Mouse (Mus musculus): Measurements from ENCODE around the gene Atp8b5. TPM values are rescaled to one million over a fixed set of nuclear protein-coding genes. Genes with fewer than 3 reads are reported as not detected.

The Atp8b5 gene
- polyA plus RNA-seq, 1 experiment from 2014 or later: 0.74 TPM

- 67% methylated on average over 9 of the region's 9 CpGs for WGBS
- Histone ChIP-seq H3K9ac (no peak overlapping the region; the same call in 1 of the 2 replicates), H3K4me1 (replicated peaks) (0 out of 2 replicates have a peak, but pooled peaks cover 8% of the 10 kb centered on the region), H3K27me3 (peaks cover 21% of the 10 kb centered on the region), H3K9me3 (no peaks in the 10 kb centered on the region), H3K4me3 (no peak overlapping the region), H3K27ac (replicated peaks) (no peak overlapping the region), H3K4me2 (no peak overlapping the region), H3K36me3 (peaks cover 69% of the 10 kb centered on the region)
- ATAC-seq (ENCODE audit: low FRiP score, low read depth): peak; percentile 27
Observed at GRCm38 (mm10) chr4:43419801-43420281, 152.9 kb downstream of the Atp8b5 start.

DNA sequence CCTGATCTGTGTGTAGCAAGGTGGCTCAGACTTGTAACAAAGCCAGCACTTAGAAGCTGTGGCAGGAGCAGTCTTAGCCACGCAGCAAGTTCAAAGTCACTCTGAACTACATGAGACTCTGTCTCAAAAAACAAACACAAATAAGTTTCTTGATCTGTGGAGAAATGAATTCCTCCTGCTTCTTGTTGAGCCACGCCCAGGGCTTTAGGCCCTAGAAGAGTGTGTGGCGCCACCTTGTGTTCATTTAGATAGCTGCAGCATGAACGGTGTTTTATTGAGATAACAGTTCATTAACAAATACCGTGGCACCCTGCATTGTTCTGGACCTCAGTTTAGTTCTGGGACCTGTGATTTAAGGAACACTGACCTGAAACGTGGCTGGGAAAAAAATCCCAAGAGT, 153.3 kb downstream of the Atp8b5 start:
- H3K27ac ChIP-seq (replicated peaks): no peak overlapping the region

DNA sequence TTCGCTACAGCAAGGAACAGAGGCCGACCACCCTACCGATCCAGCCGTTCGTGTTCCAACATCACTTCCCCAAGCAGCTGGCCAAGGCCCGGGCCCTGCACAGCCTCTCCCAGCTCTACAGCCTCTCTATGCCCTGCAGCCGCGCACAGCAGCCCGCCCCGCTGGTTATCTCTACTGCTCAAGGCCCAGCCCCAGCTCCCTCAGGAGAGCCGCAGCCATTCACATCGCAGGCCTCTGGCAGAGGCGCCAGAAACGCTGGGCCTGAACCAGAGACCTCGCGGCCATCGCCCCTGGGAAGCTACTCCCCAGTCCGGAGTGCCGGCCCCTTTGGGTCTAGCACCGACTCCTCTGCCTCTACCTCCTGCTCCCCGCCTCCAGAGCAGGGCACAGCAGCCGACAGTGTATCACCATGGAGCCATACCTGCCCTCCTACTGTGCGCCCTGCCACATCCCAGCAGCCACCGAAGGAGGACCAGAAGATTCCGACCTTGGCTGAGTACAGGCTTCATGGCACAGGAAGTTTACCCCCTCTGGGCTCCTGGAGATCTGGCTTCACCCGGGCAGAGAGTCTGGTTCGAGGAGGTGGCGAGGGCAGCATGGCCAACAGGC, 154.8 kb downstream of the Atp8b5 start:
- Histone ChIP-seq H3K4me2 (no peak overlapping the region), H3K9me3 (no peaks in the 10 kb centered on the region), H3K36me3 (peaks cover 70% of the 10 kb centered on the region), H3K27ac (replicated peaks) (no peak overlapping the region), H3K27me3 (peaks cover 21% of the 10 kb centered on the region), H3K4me3 (no peak overlapping the region), H3K4me1 (replicated peaks) (0 out of 2 replicates have a peak, but pooled peaks cover 8% of the 10 kb centered on the region), H3K9ac (no peak overlapping the region)
- no peak for ATAC-seq (ENCODE audit: low FRiP score, low read depth)
- 78% methylated on average over 28 of the region's 28 CpGs for WGBS

More for the DNA sequence above, 153.3 kb downstream of the Atp8b5 start:
- H3K9me3 ChIP-seq: no peaks in the 10 kb centered on the region
- H3K4me2 ChIP-seq: no peak overlapping the region
- no peak for ATAC-seq (ENCODE audit: low FRiP score, low read depth)
- no peak overlapping the region; the same call in 1 of the 2 replicates for H3K9ac ChIP-seq
- no peak overlapping the region for H3K4me3 ChIP-seq
- peaks cover 70% of the 10 kb centered on the region for H3K36me3 ChIP-seq
- H3K27me3 ChIP-seq: peaks cover 21% of the 10 kb centered on the region
- 0 out of 2 replicates have a peak, but pooled peaks cover 8% of the 10 kb centered on the region for H3K4me1 ChIP-seq (replicated peaks)
- WGBS: 7% methylated on average over 6 of the region's 6 CpGs

Other genes with a start within 250 kb of the Atp8b5 start
- gene Pigo, start 241.3 kb upstream of the Atp8b5 start, polyA plus RNA-seq (2015; fragmentation: Nextera tagmentation; extraction: Ambion mirVana): 28.9 and 29.6 TPM in 2 replicates
- 227 and 236 TPM in 2 replicates for gene Stoml2, start 235.4 kb upstream of the Atp8b5 start, polyA plus RNA-seq (2015; fragmentation: Nextera tagmentation; extraction: Ambion mirVana)
- gene Fam214b, start 220.9 kb upstream of the Atp8b5 start, polyA plus RNA-seq (2015; fragmentation: Nextera tagmentation; extraction: Ambion mirVana): 37.5 and 38.9 TPM in 2 replicates
- gene Unc13b, start 208.2 kb upstream of the Atp8b5 start, polyA plus RNA-seq (2015; fragmentation: Nextera tagmentation; extraction: Ambion mirVana): 16.1 and 19.2 TPM in 2 replicates
- 88.8 and 99.5 TPM in 2 replicates for gene Rusc2, start 114.8 kb downstream of the Atp8b5 start, polyA plus RNA-seq (2015; fragmentation: Nextera tagmentation; extraction: Ambion mirVana)
- 0.79 and 1.5 TPM in 2 replicates for gene Fam166b, start 162.0 kb downstream of the Atp8b5 start, polyA plus RNA-seq (2015; fragmentation: Nextera tagmentation; extraction: Ambion mirVana)
- 16.2 and 16.8 TPM in 2 replicates for gene Tesk1, start 174.8 kb downstream of the Atp8b5 start, polyA plus RNA-seq (2015; fragmentation: Nextera tagmentation; extraction: Ambion mirVana)
- gene Cd72, start 187.5 kb downstream of the Atp8b5 start, polyA plus RNA-seq (2015; fragmentation: Nextera tagmentation; extraction: Ambion mirVana): 5.3 and 5.7 TPM in 2 replicates
- gene Sit1, start 216.6 kb downstream of the Atp8b5 start, polyA plus RNA-seq (2015; fragmentation: Nextera tagmentation; extraction: Ambion mirVana): 0.13 TPM in 1 of 2 replicates, not detected in the other
- gene Ccdc107, start 225.7 kb downstream of the Atp8b5 start, polyA plus RNA-seq (2015; fragmentation: Nextera tagmentation; extraction: Ambion mirVana): 79.2 and 84.0 TPM in 2 replicates
- 8.1 and 8.5 TPM in 2 replicates for gene Arhgef39, start 232.5 kb downstream of the Atp8b5 start, polyA plus RNA-seq (2015; fragmentation: Nextera tagmentation; extraction: Ambion mirVana)
- 0.13 and 0.27 TPM in 2 replicates for gene Car9, start 239.8 kb downstream of the Atp8b5 start, polyA plus RNA-seq (2015; fragmentation: Nextera tagmentation; extraction: Ambion mirVana)

All from hindbrain, embryonic 15.5 days (tissue).